Mouse (Mus musculus): Measurements from ENCODE around the gene Pgghg. TPM values are rescaled to one million over a fixed set of nuclear protein-coding genes. Genes with fewer than 3 reads are reported as not detected.

Gene Pgghg
- total RNA-seq, 2 experiments from 2014 or later: 3.9 to 4.0 TPM

GRCm38 (mm10) chr7:140991117-140991689 is 50.0 kb downstream of the Pgghg start:
- no peak for DNase-seq

Other genes with a start within 250 kb of the Pgghg start
- not detected for gene Olfr541, start 244.1 kb upstream of the Pgghg start, total RNA-seq (2021)
- not detected for gene Cyp2e1, start 177.7 kb upstream of the Pgghg start, total RNA-seq (2021)
- under 1 TPM in 1 of 2 experiments, not detected in 1; 0.40 TPM for gene Syce1, start 153.5 kb upstream of the Pgghg start, total RNA-seq (2021)
- gene Zfp941, start 119.2 kb upstream of the Pgghg start, total RNA-seq (2021): 10 to 100 TPM; 12.3 to 13.3 TPM
- 1 to 10 TPM; 1.8 to 2.9 TPM for gene Urah, start 106.4 kb upstream of the Pgghg start, total RNA-seq (2021)
- not detected for gene Scgb1c1, start 95.8 kb upstream of the Pgghg start, total RNA-seq (2021)
- not detected for gene Odf3, start 93.6 kb upstream of the Pgghg start, total RNA-seq (2021)
- not detected for gene Gm45785, start 85.1 kb upstream of the Pgghg start, total RNA-seq (2021)
- gene Ric8a, start 84.4 kb upstream of the Pgghg start, total RNA-seq (2021): 10 to 100 TPM; 76.8 to 83.7 TPM
- 10 to 100 TPM; 27.2 to 28.1 TPM for gene Bet1l, start 83.8 kb upstream of the Pgghg start, total RNA-seq (2021)
- 100 to 1,000 TPM; 113 to 119 TPM for gene Psmd13, start 59.4 kb upstream of the Pgghg start, total RNA-seq (2021)
- gene Sirt3, start 59.1 kb upstream of the Pgghg start, total RNA-seq (2021): 10 to 100 TPM; 64.6 to 71.8 TPM
- gene Cox8b, start 40.9 kb upstream of the Pgghg start, total RNA-seq (2021): 1 to 10 TPM; 1.2 to 1.3 TPM
- gene Nlrp6, start 20.5 kb upstream of the Pgghg start, total RNA-seq (2021): under 1 TPM; 0.30 to 0.35 TPM
- gene Ifitm5, start 8.9 kb downstream of the Pgghg start, total RNA-seq (2021): not detected
- gene Gm45717, start 14.5 kb downstream of the Pgghg start, total RNA-seq (2021): not detected
- 10 to 100 TPM in 1 of 2 experiments, 1 to 10 TPM in 1; 8.4 to 14.1 TPM for gene Ifitm2, start 14.6 kb downstream of the Pgghg start, total RNA-seq (2021)
- gene Ifitm1, start 25.8 kb downstream of the Pgghg start, total RNA-seq (2021): 1 to 10 TPM; 1.6 to 3.8 TPM
- gene Ifitm3, start 69.4 kb downstream of the Pgghg start, total RNA-seq (2021): 10 to 100 TPM; 11.1 to 11.4 TPM
- under 1 TPM in 1 of 2 experiments, not detected in 1; 0.63 TPM for gene Ifitm6, start 76.5 kb downstream of the Pgghg start, total RNA-seq (2021)
- gene Gm17387, start 87.7 kb downstream of the Pgghg start, total RNA-seq (2021): not detected
- gene B4galnt4, start 119.7 kb downstream of the Pgghg start, total RNA-seq (2021): 10 to 100 TPM; 92.2 to 92.3 TPM
- gene Pkp3, start 136.8 kb downstream of the Pgghg start, total RNA-seq (2021): not detected
- gene Sigirr, start 159.2 kb downstream of the Pgghg start, total RNA-seq (2021): 1 to 10 TPM; 1.7 to 2.4 TPM
- not detected for gene Ano9, start 176.4 kb downstream of the Pgghg start, total RNA-seq (2021)
- gene Ptdss2, start 181.0 kb downstream of the Pgghg start, total RNA-seq (2021): 10 to 100 TPM; 48.5 to 64.9 TPM
- gene Rnh1, start 231.5 kb downstream of the Pgghg start, total RNA-seq (2021): 10 to 100 TPM; 36.1 to 40.2 TPM

Data from layer of hippocampus, postnatal 36 days (tissue).